Mouse (Mus musculus) cerebellum, postnatal 14 days (tissue): ENCODE measurements at regions not wholly inside any gene's neighbourhood (a gene's known extent, or its start where the extent isn't known, plus 50 kb on each side); places are given as distances from the start of the nearest gene placed in this dataset.
A peak's percentile ranks its signal among the peaks of the same experiment; 100 is the strongest.

Experiments used
- DNase-seq, 2 experiments: peaks; one replicate each; pipeline ENCODE4 v3.0.0; 2021; ENCODE audit warnings: mixed read lengths in 2 of 2

- no peak for DNase-seq
Measured at GRCm38 (mm10) chr2:172094159-172094558, 50.9 kb upstream of the Cbln4 start.

GRCm38 (mm10) chr2:172103881-172104655 is 60.8 kb upstream of the Cbln4 start:
- DNase-seq: peak; percentile 29 to 48

GRCm38 (mm10) chr2:172105241-172105640 is 62.0 kb upstream of the Cbln4 start:
- peak; percentile 65 for DNase-seq

- no peak for DNase-seq
Measured at GRCm38 (mm10) chr2:172110706-172111105, 67.4 kb upstream of the Cbln4 start.

- DNase-seq: no peak
Measured at GRCm38 (mm10) chr2:172113639-172114038, 70.4 kb upstream of the Cbln4 start.

- DNase-seq: no peak
Measured at GRCm38 (mm10) chr2:172115604-172116206, 72.4 kb upstream of the Cbln4 start.

GRCm38 (mm10) chr2:172127517-172127916 is 84.3 kb upstream of the Cbln4 start:
- DNase-seq: no peak

- DNase-seq: no peak
Measured at GRCm38 (mm10) chr2:172131232-172131631, 88.0 kb upstream of the Cbln4 start.

- DNase-seq: peak; percentile 15 to 33
Measured at GRCm38 (mm10) chr2:172132623-172133332, 89.5 kb upstream of the Cbln4 start.

GRCm38 (mm10) chr2:172140080-172140479 is 96.8 kb upstream of the Cbln4 start:
- no peak for DNase-seq

GRCm38 (mm10) chr2:172143269-172143668 is 100.0 kb upstream of the Cbln4 start:
- no peak for DNase-seq

GRCm38 (mm10) chr2:172148736-172149135 is 99.6 kb upstream of the Mc3r start:
- DNase-seq: no peak

- DNase-seq: peak; percentile 13 to 43
Measured at GRCm38 (mm10) chr2:172149734-172150133, 98.6 kb upstream of the Mc3r start.

- peak in 1 of 2 experiments; percentile 11 for DNase-seq
Measured at GRCm38 (mm10) chr2:172150898-172151297, 97.4 kb upstream of the Mc3r start.

- no peak for DNase-seq
Measured at GRCm38 (mm10) chr2:172159909-172160308, 88.4 kb upstream of the Mc3r start.

- DNase-seq: no peak
Measured at GRCm38 (mm10) chr2:172177371-172177770, 70.9 kb upstream of the Mc3r start.

- DNase-seq: no peak
Measured at GRCm38 (mm10) chr2:172179301-172179700, 69.0 kb upstream of the Mc3r start.

GRCm38 (mm10) chr2:172197746-172198145 is 50.5 kb upstream of the Mc3r start:
- no peak for DNase-seq
